Mouse (Mus musculus) CH12.LX (cell line): ENCODE results near the gene Mad2l2. TPM values are rescaled to one million over a fixed set of nuclear protein-coding genes. Genes with fewer than 3 reads are reported as not detected.

ENCODE experiments used
- DNase-seq: peaks from one replicate; pipeline ENCODE4 v3.0.0-alpha.2; 2013; ENCODE audit errors: extremely low read depth
- H3K27ac ChIP-seq: 2 replicates; pipeline ENCODE4 v1.5.1; 2012; ENCODE audit warnings: low read depth, mild to moderate bottlenecking, control low read depth, moderate library complexity; ENCODE audit not compliant: insufficient read depth
- H3K27me3 ChIP-seq: replicated peaks from 2 replicates; pipeline ENCODE3; 2012; ENCODE audit warnings: inconsistent platforms
- H3K36me3 ChIP-seq, 2 experiments: replicated peaks in 1 of 2; 2 replicates each; pipeline versions ENCODE3 to v1.6.1; 2012; ENCODE audit warnings: inconsistent platforms in 1 of 2, low read length in 1 of 2, mild to moderate bottlenecking in 1 of 2, mixed read lengths in 1 of 2, moderate library complexity in 1 of 2; ENCODE audit not compliant: control insufficient read depth in 1 of 2, insufficient read depth in 1 of 2
- H3K4me1 ChIP-seq, 2 experiments: 2 replicates each; pipeline ENCODE4 v1.6.1; 2012; ENCODE audit warnings: inconsistent platforms in 1 of 2, moderate library complexity in 1 of 2; ENCODE audit not compliant: insufficient read depth in 2 of 2, control insufficient read depth in 1 of 2
- H3K4me2 ChIP-seq: 2 replicates; pipeline ENCODE4 v1.6.1; 2012; ENCODE audit warnings: low read depth, mild to moderate bottlenecking, control low read depth; ENCODE audit not compliant: poor library complexity, insufficient read depth, severe bottlenecking
- H3K4me3 ChIP-seq, 3 experiments: fragments of 150-350 bp in 1 of 3; sonication (generic) in 1 of 3; replicated peaks in 1 of 3; 2 replicates each; pipeline versions ENCODE3 to v1.5.1; 2011 to 2012; ENCODE audit warnings: low read depth in 2 of 3, low read length in 2 of 3, mild to moderate bottlenecking in 2 of 3, moderate library complexity in 2 of 3, control low read depth in 1 of 3, improper control_type of control experiment in 1 of 3, inconsistent platforms in 1 of 3, mixed read lengths in 1 of 3; ENCODE audit not compliant: poor library complexity in 1 of 3
- H3K79me2 ChIP-seq: replicated peaks from 2 replicates; pipeline ENCODE4 v1.6.1; 2012; ENCODE audit warnings: mild to moderate bottlenecking, moderate library complexity; ENCODE audit not compliant: control insufficient read depth, poor library complexity, insufficient read depth, severe bottlenecking; ENCODE audit errors: extremely low read depth
- H3K9ac ChIP-seq: 2 replicates; pipeline ENCODE4 v1.6.1; 2012; ENCODE audit warnings: low read depth, mild to moderate bottlenecking, control low read depth, moderate library complexity; ENCODE audit not compliant: insufficient read depth
- H3K9me3 ChIP-seq: replicated peaks from 2 replicates; pipeline ENCODE3; 2012; ENCODE audit warnings: low read length, inconsistent platforms, mixed read lengths
- BHLHE40 ChIP-seq: IDR thresholded peaks from 2 replicates; pipeline ENCODE4 v1.6.1; 2011; ENCODE audit warnings: mild to moderate bottlenecking, low read depth, low read length, improper control_type of control experiment
- CTCF ChIP-seq, 2 experiments: IDR thresholded peaks in 1 of 2; conservative IDR thresholded peaks in 1 of 2; 2 replicates each; pipeline ENCODE4 v1.5.1; 2011 to 2012; ENCODE audit warnings: low read depth in 2 of 2, low read length in 2 of 2, improper control_type of control experiment in 1 of 2, inconsistent platforms in 1 of 2, mild to moderate bottlenecking in 1 of 2, moderate library complexity in 1 of 2
- E2F4 ChIP-seq: IDR thresholded peaks from 2 replicates; pipeline ENCODE4 v1.6.1; 2011; ENCODE audit warnings: low read depth, low read length, improper control_type of control experiment; ENCODE audit not compliant: insufficient replicate concordance
- GABPA ChIP-seq: IDR thresholded peaks from 2 replicates; pipeline ENCODE4 v1.6.1; 2012; ENCODE audit warnings: low read depth, low read length, improper control_type of control experiment, inconsistent platforms; ENCODE audit not compliant: insufficient replicate concordance
- HCFC1 ChIP-seq: IDR thresholded peaks from 2 replicates; pipeline ENCODE4 v1.6.1; 2012; ENCODE audit warnings: low read depth, mild to moderate bottlenecking, inconsistent platforms, low read length, improper control_type of control experiment
- JUN ChIP-seq: IDR thresholded peaks from 2 replicates; pipeline ENCODE4 v1.6.1; 2011; ENCODE audit warnings: low read depth, mild to moderate bottlenecking, low read length, improper control_type of control experiment, moderate library complexity; ENCODE audit not compliant: insufficient read depth
- MXI1 ChIP-seq: IDR thresholded peaks from 2 replicates; pipeline ENCODE4 v1.6.1; 2011; ENCODE audit warnings: mild to moderate bottlenecking, low read depth, low read length, improper control_type of control experiment
- NELFE ChIP-seq: IDR thresholded peaks from 2 replicates; pipeline ENCODE4 v1.6.1; 2011; ENCODE audit warnings: low read depth, low read length, improper control_type of control experiment
- NRF1 ChIP-seq: IDR thresholded peaks from 2 replicates; pipeline ENCODE4 v1.6.1; 2014; ENCODE audit warnings: low read depth, mild to moderate bottlenecking, inconsistent platforms, low read length, improper control_type of control experiment, moderate library complexity
- POLR2A ChIP-seq: IDR thresholded peaks from 2 replicates; pipeline ENCODE4 v1.6.1; 2011; ENCODE audit warnings: low read depth, mild to moderate bottlenecking, improper control_type of control experiment, low read length
- POLR2AphosphoS2 ChIP-seq: IDR thresholded peaks from 2 replicates; pipeline ENCODE4 v1.6.1; 2011; ENCODE audit warnings: low read depth, low read length, improper control_type of control experiment
- RCOR1 ChIP-seq: conservative IDR thresholded peaks from 2 replicates; pipeline ENCODE4 v1.6.1; 2012; ENCODE audit warnings: low read depth, mild to moderate bottlenecking, inconsistent platforms, low read length, improper control_type of control experiment
- SIN3A ChIP-seq: IDR thresholded peaks from 2 replicates; pipeline ENCODE4 v1.6.1; 2012; ENCODE audit warnings: low read length, improper control_type of control experiment, inconsistent platforms
- SMC3 ChIP-seq: IDR thresholded peaks from 2 replicates; pipeline ENCODE4 v1.6.1; 2011; ENCODE audit warnings: low read depth, low read length, improper control_type of control experiment
- TBP ChIP-seq: conservative IDR thresholded peaks from 2 replicates; pipeline ENCODE4 v1.6.1; 2011; ENCODE audit warnings: low read depth, low read length, improper control_type of control experiment
- TCF12 ChIP-seq: IDR thresholded peaks from 2 replicates; pipeline ENCODE4 v1.6.1; 2014; ENCODE audit warnings: low read depth, mild to moderate bottlenecking, inconsistent platforms, low read length, improper control_type of control experiment
- UBTF ChIP-seq: IDR thresholded peaks from 2 replicates; pipeline ENCODE4 v1.6.1; 2012; ENCODE audit warnings: low read depth, mild to moderate bottlenecking, inconsistent platforms, low read length, improper control_type of control experiment, moderate library complexity
- USF2 ChIP-seq: conservative IDR thresholded peaks from 2 replicates; pipeline ENCODE4 v1.6.1; 2011; ENCODE audit warnings: low read depth, low read length, improper control_type of control experiment
- ZC3H11A ChIP-seq: IDR thresholded peaks from 2 replicates; pipeline ENCODE4 v1.6.1; 2012; ENCODE audit warnings: low read depth, mild to moderate bottlenecking, inconsistent platforms, low read length, improper control_type of control experiment
- ZKSCAN1 ChIP-seq: IDR thresholded peaks from 2 replicates; pipeline ENCODE4 v1.6.1; 2012; ENCODE audit warnings: low read depth, inconsistent platforms, low read length, improper control_type of control experiment, borderline replicate concordance
- ZNF384 ChIP-seq: IDR thresholded peaks from 2 replicates; pipeline ENCODE4 v1.6.1; 2012; ENCODE audit warnings: low read depth, low read length, improper control_type of control experiment, inconsistent platforms
- dilution Hi-C: fragments of 300-500 bp; cut with MboI; formaldehyde crosslinking; loops from 2 replicates; pipeline ENCODE4 v1.14.3; 2020; ENCODE audit warnings: low sequenced_read_pairs; ENCODE audit not compliant: extremely low pct_unique_long_range_greater_than_20kb, extremely low pct_ligation_motif_present
- in situ Hi-C: fragments of 300-500 bp; cut with MboI; formaldehyde crosslinking; loops from 3 replicates; pipeline ENCODE4 v1.14.3; 2019; ENCODE audit warnings: low sequenced_read_pairs, low pct_ligation_motif_present, low pct_unique_long_range_greater_than_20kb, mixed read lengths
- polyA plus RNA-seq: library from polyadenylated mRNA; unstranded; fragments of >175 nt; gene quantifications from 2 replicates; pipeline ENCODE4 v1.2.1, GENCODE M21; 2012; ENCODE audit warnings: low read depth; ENCODE audit not compliant: insufficient read length
- total RNA-seq, 2 experiments: library from RNA; depleted of rRNA; stranded (reverse); fragments of 300-350 nt in 1 of 2; fragments of >200 nt in 1 of 2; gene quantifications; 2 replicates each; pipeline ENCODE4 v1.2.3; 2012 to 2014

Mad2l2 gene
- total and polyA plus RNA-seq, 3 experiments, result 23.1 to 43.3 (median 36.5) TPM

DNA sequence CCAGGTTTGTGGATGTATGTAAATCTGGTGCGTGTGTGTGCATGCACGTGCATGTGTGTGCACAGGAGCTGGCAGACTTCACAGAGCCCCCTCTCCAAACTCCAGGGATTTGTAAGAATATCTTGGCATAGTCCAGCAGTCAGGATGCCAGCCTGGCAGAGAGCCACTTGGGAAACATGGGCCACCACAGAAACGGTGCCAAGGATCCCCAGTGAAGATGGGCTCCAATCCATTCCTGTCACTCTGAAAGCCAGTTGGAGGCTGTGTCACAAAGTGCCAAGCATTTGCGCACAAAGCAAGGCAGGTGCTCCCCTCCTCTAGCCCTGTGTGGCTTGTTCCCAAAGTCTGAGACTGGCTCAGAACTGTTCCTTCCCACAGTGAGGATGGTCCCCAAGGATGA lies 8.8 kb upstream of the Mad2l2 start:
- in situ Hi-C loops, result no loop called here
- Histone ChIP-seq H3K4me3 (no peak overlapping the region), H3K27ac (no peak overlapping the region), H3K27me3 (peaks cover 70% of the 10 kb centered on the region), H3K4me2 (no peak overlapping the region), H3K36me3 (no peaks in the 10 kb centered on the region), H3K79me2 (no peaks in the 10 kb centered on the region), H3K9ac (no peak overlapping the region), H3K9me3 (peaks cover 12% of the 10 kb centered on the region), H3K4me1 (no peaks in the 10 kb centered on the region)
- dilution Hi-C loops, result no loop called here
- no peak for DNase-seq
- TF ChIP-seq BHLHE40, result 0 out of 2 replicates have a peak, but pooled peaks have one; percentile 16
- TF ChIP-seq ZNF384, result no peak
- TF ChIP-seq, all 38 proteins: peak for 1

DNA sequence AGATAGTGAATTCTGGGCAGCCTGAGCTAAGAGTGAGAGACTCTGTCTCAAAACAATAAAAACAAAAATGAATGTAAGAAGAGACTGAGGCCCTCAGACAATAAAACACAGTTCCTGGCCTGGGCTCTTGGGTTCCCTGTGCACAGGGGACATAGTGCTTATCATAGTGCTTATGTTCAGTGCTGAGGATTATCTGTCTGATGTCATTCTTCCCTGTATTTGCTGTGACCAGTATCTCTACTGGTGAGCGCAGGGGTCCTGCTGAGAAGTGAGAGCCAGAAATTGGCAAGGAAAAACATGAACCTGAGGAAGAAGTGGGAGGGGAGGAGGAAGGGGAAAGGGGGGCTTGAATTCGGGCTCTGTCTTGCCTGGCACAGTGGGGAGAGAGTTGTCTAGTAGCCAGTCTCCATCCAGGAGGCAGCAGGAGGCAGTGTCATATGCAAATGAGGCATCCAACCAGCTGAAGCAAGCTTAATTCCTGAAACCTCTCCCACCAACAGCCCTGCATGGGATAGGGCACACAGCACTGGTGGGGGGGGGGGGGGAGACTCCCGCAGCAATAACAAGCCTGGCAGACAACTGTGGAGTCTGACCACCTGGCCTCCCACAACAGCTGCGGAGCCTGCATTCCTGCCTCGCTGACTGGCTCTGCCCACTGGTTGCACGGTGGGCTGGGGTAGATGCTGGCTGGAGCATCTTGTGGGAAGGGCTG lies 8.0 kb upstream of the Mad2l2 start:
- TF ChIP-seq RCOR1, result no peak
- no peak for TF ChIP-seq ZNF384
- TF ChIP-seq, all 38 proteins: peak for 0
- no peak overlapping the region for H3K27ac ChIP-seq
- DNase-seq, result no peak
- H3K9me3 ChIP-seq, result peaks cover 8% of the 10 kb centered on the region
- H3K4me1 ChIP-seq, result no peaks in the 10 kb centered on the region
- H3K79me2 ChIP-seq, result no peaks in the 10 kb centered on the region
- H3K9ac ChIP-seq, result no peak overlapping the region
- no peaks in the 10 kb centered on the region for H3K36me3 ChIP-seq
- no peak overlapping the region for H3K4me3 ChIP-seq
- in situ Hi-C loops (no loop called here), dilution Hi-C loops (no loop called here)
- peaks cover 78% of the 10 kb centered on the region for H3K27me3 ChIP-seq
- H3K4me2 ChIP-seq, result no peak overlapping the region

DNA sequence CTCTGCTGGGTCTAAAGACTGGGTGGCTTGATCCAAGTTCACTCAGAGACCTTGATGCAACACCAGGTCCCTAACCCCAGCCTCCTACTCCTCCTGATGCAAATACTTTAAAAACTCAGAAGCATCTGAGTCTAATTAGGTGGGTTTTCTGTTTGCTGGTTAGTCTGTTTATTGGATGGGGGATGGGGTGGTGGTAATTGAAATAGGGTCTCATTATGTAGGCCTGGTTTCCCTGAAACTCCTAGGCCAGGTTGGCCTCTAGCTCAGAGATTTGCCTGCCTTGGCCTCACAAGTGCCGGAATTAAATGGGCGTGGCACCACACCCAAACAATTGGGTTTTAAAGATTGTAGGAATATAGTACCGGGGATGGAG lies 7.5 kb upstream of the Mad2l2 start:
- dilution Hi-C loops (no loop called here), in situ Hi-C loops (no loop called here)
- Histone ChIP-seq H3K4me1 (no peaks in the 10 kb centered on the region), H3K27ac (no peak overlapping the region), H3K4me3 (no peak overlapping the region), H3K9ac (no peak overlapping the region), H3K79me2 (no peaks in the 10 kb centered on the region), H3K36me3 (no peaks in the 10 kb centered on the region), H3K9me3 (peaks cover 4% of the 10 kb centered on the region), H3K4me2 (no peak overlapping the region), H3K27me3 (peaks cover 83% of the 10 kb centered on the region)
- DNase-seq, result no peak
- TF ChIP-seq CTCF (conservative IDR thresholded peaks at IDR 0.05 in 1 of 2, IDR thresholded peaks at IDR 0.05 in 1 of 2; ENCODE audit: low read depth in 2 of 2, low read length in 2 of 2) (no peak), HCFC1 (no peak), UBTF (no peak), USF2 (no peak), SMC3 (no peak), NRF1 (no peak), TBP (no peak), E2F4 (no peak), JUN (no peak), ZNF384 (no peak), GABPA (no peak), TCF12 (no peak), POLR2A (no peak), ZC3H11A (no peak), MXI1 (no peak), NELFE (no peak), POLR2AphosphoS2 (no peak), ZKSCAN1 (no peak), SIN3A (no peak)
